Mouse (Mus musculus) heart, adult 2 months (tissue): ENCODE measurements around the gene Aif1l.
A peak's percentile ranks its signal among the peaks of the same experiment; 100 is the strongest.

Experiments
- CTCF ChIP-seq: fragments of 200-600 bp; IDR thresholded peaks from 2 replicates; pipeline ENCODE4 v1.8.1; 2022; ENCODE audit warnings: antibody characterized with exemption, mild to moderate bottlenecking, moderate library complexity
- EP300 ChIP-seq: fragments of 200-500 bp; IDR thresholded peaks from 2 replicates; pipeline ENCODE4 v1.6.1; 2011; ENCODE audit warnings: low read depth, low read length, control low read depth; ENCODE audit not compliant: insufficient read depth
- POLR2A ChIP-seq: fragments of 200-500 bp; IDR thresholded peaks from 2 replicates; pipeline ENCODE4 v1.6.1; 2011; ENCODE audit warnings: mild to moderate bottlenecking, low read depth, low read length, control low read depth; ENCODE audit not compliant: insufficient read depth

- TF ChIP-seq POLR2A (no peak), CTCF (no peak; the same call in none of the 2 replicates), EP300 (0 out of 2 replicates have a peak, but pooled peaks have one; percentile 61)
Measured at GRCm38 (mm10) chr2:31915112-31915511, 34.8 kb upstream of the Aif1l start.
